Mouse (Mus musculus) bone marrow, adult 2 months (tissue): ENCODE measurements around the gene Med29. TPM values are rescaled to one million over a fixed set of nuclear protein-coding genes. Genes with fewer than 3 reads are reported as not detected.

Experiments used
- H3K27ac ChIP-seq: fragments of 200-500 bp; 2 replicates; pipeline ENCODE4 v1.5.1; 2012; ENCODE audit warnings: low read depth, mild to moderate bottlenecking, control low read depth, inconsistent platforms, low read length; ENCODE audit not compliant: control insufficient read depth, poor library complexity, insufficient read depth
- H3K4me1 ChIP-seq: fragments of 200-500 bp; 2 replicates; pipeline ENCODE4 v1.6.1; 2011; ENCODE audit warnings: low read length; ENCODE audit not compliant: control insufficient read depth, insufficient read depth
- H3K4me3 ChIP-seq: fragments of 200-500 bp; replicated peaks from 2 replicates; pipeline ENCODE3; 2011; ENCODE audit warnings: mild to moderate bottlenecking, low read depth, low read length, control low read depth; ENCODE audit not compliant: control insufficient read depth
- CTCF ChIP-seq: fragments of 200-500 bp; IDR thresholded peaks from 2 replicates; pipeline ENCODE4 v1.5.1; 2011; ENCODE audit warnings: low read length, control low read depth; ENCODE audit not compliant: control insufficient read depth, insufficient read depth
- POLR2A ChIP-seq: fragments of 200-500 bp; IDR thresholded peaks from 2 replicates; pipeline ENCODE4 v1.6.1; 2011; ENCODE audit warnings: low read depth, mild to moderate bottlenecking, control low read depth, low read length, borderline replicate concordance; ENCODE audit not compliant: control insufficient read depth
- WGBS: fragments of 180-500 bp; shearing (Covaris S2); methylation state at CpG from one replicate; pipeline ENCODE4 v1.1.7; 2018; 5-methylcytosine and 5-hydroxymethylcytosine counted together
- polyA plus RNA-seq: library from polyadenylated mRNA; stranded (reverse); fragments of >200 nt; gene quantifications from 2 replicates; pipeline ENCODE4 v1.2.4, GENCODE M21; 2011; ENCODE audit warnings: low replicate concordance; ENCODE audit not compliant: missing spikeins, insufficient read depth, insufficient read length

The Med29 gene
- polyA plus RNA-seq, 1 experiment, result 24.2 TPM

- TF ChIP-seq POLR2A (no peak), CTCF (no peak)
- Histone ChIP-seq H3K4me3 (no peak overlapping the region), H3K27ac (no peak overlapping the region), H3K4me1 (no peaks in the 10 kb centered on the region)
- 76% methylated on average over 7 of the region's 7 CpGs for WGBS
These were observed 43.9 kb downstream of the Med29 start for GRCm38 (mm10) chr7:28348601-28349000.

GRCm38 (mm10) chr7:28347746-28348145 lies 44.8 kb downstream of the Med29 start:
- TF ChIP-seq POLR2A, result no peak
- TF ChIP-seq CTCF, result no peak
- no peak overlapping the region; the same call in 1 of the 2 replicates for H3K27ac ChIP-seq
- 26% methylated on average over 3 of the region's 3 CpGs for WGBS

DNA sequence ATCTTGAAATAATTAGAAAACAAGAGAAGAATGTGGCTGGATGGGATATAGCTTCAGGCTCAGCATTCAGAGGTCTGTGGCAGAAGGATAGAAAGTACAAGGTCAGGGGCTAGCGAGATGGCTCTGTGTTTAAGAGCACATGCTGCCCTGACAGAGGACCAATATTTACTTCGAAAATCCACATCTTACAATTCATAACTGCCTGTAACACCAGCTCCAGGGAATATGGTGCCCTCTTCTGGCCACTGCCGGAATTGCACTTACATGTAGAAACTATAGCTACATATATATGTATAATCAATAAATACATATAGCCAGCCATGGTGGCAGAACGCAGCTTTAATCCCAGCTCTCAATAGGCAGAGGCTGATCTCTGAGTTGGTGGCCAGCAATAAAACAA lies 47.9 kb downstream of the Med29 start:
- Histone ChIP-seq H3K27ac (no peak overlapping the region), H3K4me3 (no peak overlapping the region), H3K4me1 (no peaks in the 10 kb centered on the region)
- 2% methylated on average over 4 of the region's 4 CpGs for WGBS
- TF ChIP-seq CTCF (peak; percentile 58), POLR2A (no peak)

More at GRCm38 (mm10) chr7:28347746-28348145, 44.8 kb downstream of the Med29 start:
- Histone ChIP-seq H3K4me3 (no peak overlapping the region), H3K4me1 (no peaks in the 10 kb centered on the region)

GRCm38 (mm10) chr7:28341381-28341780 lies 51.1 kb downstream of the Med29 start:
- 63% methylated on average over 7 of the region's 7 CpGs for WGBS
- no peak for TF ChIP-seq CTCF
- TF ChIP-seq POLR2A, result no peak
- no peak overlapping the region for H3K4me3 ChIP-seq
- no peak overlapping the region for H3K27ac ChIP-seq
- H3K4me1 ChIP-seq, result no peaks in the 10 kb centered on the region

GRCm38 (mm10) chr7:28339213-28339917 lies 53.1 kb downstream of the Med29 start:
- H3K27ac ChIP-seq, result peak overlapping the region; percentile 90
- no peaks in the 10 kb centered on the region; the same call in 1 of the 2 replicates for H3K4me1 ChIP-seq
- 15% methylated on average over 19 of the region's 19 CpGs for WGBS
- TF ChIP-seq CTCF (peak; percentile 51), POLR2A (no peak)
- peak overlapping the region; percentile 79 for H3K4me3 ChIP-seq

- under 1% methylated on average over 77 of the region's 77 CpGs for WGBS
- TF ChIP-seq POLR2A (peak; percentile 97), CTCF (no peak)
- peak within 1 kb of the TSS; percentile 90 for H3K27ac ChIP-seq
- peak within 1 kb of the TSS; percentile 99 for H3K4me3 ChIP-seq
- no peaks in the 10 kb centered on the region; the same call in 1 of the 2 replicates for H3K4me1 ChIP-seq
These were observed 54.2 kb downstream of the Med29 start, which contains the start of gene Supt5 for GRCm38 (mm10) chr7:28338108-28338998. TSS of gene Supt5 (minus strand) at chr7:28338746.

Other genes with a start within 250 kb of the Med29 start
- 104 and 144 TPM in 2 replicates for gene Fbl, start 223.0 kb downstream of the Med29 start, polyA plus RNA-seq
- gene Dyrk1b, start 213.2 kb downstream of the Med29 start, polyA plus RNA-seq, result 8.6 and 10.8 TPM in 2 replicates
- 0.70 and 3.3 TPM in 2 replicates for gene Eid2, start 124.8 kb downstream of the Med29 start, polyA plus RNA-seq
- 1.5 and 2.3 TPM in 2 replicates for gene Eid2b, start 115.0 kb downstream of the Med29 start, polyA plus RNA-seq
- not detected in 2 replicates for gene Selenov, start 101.5 kb downstream of the Med29 start, polyA plus RNA-seq
- gene Dll3, start 90.5 kb downstream of the Med29 start, polyA plus RNA-seq, result not detected in 2 replicates
- gene Timm50, start 80.6 kb downstream of the Med29 start, polyA plus RNA-seq, result 44.6 and 44.8 TPM in 2 replicates
- 50.8 and 77.1 TPM in 2 replicates for gene Supt5, start 54.0 kb downstream of the Med29 start, polyA plus RNA-seq
- gene Rps16, start 42.1 kb downstream of the Med29 start, polyA plus RNA-seq, result 838 and 1,358 TPM in 2 replicates
- 15.6 and 26.3 TPM in 2 replicates for gene Plekhg2, start 20.1 kb downstream of the Med29 start, polyA plus RNA-seq
- gene Zfp36, start 12.5 kb downstream of the Med29 start, polyA plus RNA-seq, result 25.5 and 53.7 TPM in 2 replicates
- gene Paf1, start 243 bp upstream of the Med29 start, polyA plus RNA-seq, result 136 and 209 TPM in 2 replicates
- gene Gmfg, start 44.7 kb upstream of the Med29 start, polyA plus RNA-seq, result 158 and 354 TPM in 2 replicates
- gene Lrfn1, start 59.3 kb upstream of the Med29 start, polyA plus RNA-seq, result 2.6 TPM in 1 of 2 replicates, not detected in the other
- not detected in 2 replicates for gene Ifnl2, start 117.7 kb upstream of the Med29 start, polyA plus RNA-seq
- gene Ifnl3, start 130.1 kb upstream of the Med29 start, polyA plus RNA-seq, result not detected in 2 replicates
- gene Sycn, start 148.2 kb upstream of the Med29 start, polyA plus RNA-seq, result not detected in 2 replicates
- gene Nccrp1, start 154.5 kb upstream of the Med29 start, polyA plus RNA-seq, result not detected in 2 replicates
- gene Samd4b, start 205.4 kb upstream of the Med29 start, polyA plus RNA-seq, result 5.4 and 25.2 TPM in 2 replicates
- gene Pak4, start 205.5 kb upstream of the Med29 start, polyA plus RNA-seq, result 6.1 and 13.6 TPM in 2 replicates
- gene Acp7, start 238.6 kb upstream of the Med29 start, polyA plus RNA-seq, result not detected in 2 replicates